Mouse (Mus musculus) adipocyte (in vitro differentiated cells): ENCODE data around the gene Zkscan17.

Source experiments
- DNase-seq: peaks from one replicate; pipeline ENCODE4 v3.0.0-alpha.2; 2016; ENCODE audit warnings: low spot score

Gene Zkscan17

DNA sequence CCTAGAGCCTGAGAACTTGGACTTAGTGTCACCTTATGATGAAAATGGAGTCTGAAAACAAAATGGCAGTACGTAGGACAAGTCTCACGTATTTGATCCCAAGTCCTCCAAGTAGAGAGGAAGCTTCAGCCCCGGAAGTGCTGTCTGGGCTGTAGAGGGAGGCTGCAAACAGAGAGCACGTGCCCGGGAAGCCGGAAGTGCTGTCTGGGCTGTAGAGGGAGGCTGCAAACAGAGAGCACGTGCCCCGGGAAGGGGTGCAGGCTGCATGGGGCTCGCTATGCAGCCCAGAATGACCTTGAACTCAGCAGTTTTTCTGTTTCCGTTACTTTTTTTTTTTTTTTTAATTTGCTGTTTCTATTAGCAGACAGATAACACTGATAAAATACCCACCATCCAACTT lies 8.3 kb downstream of the Zkscan17 start:
- no peak for DNase-seq

GRCm38 (mm10) chr11:59517441-59517840 lies 9.1 kb downstream of the Zkscan17 start:
- no peak for DNase-seq

DNA sequence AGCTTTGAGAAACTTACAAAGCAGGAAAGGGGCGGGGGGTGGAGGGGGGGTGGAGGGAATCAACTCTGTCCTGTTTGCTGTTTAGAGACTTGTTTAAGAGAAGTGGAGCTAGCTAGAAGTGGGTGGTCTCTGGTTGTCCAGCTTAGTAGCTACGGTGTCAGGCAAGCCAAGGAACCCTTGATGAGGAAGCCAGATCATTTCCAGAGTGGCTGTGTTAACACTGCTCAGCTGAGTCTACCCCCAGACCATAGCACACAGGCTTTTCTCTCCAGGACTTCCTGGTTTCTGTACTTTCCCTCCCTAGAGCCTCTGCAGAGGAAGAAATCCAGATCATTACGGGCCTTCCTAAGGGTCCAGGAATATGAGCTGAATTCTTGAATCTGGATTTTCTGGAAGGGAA lies 11.8 kb downstream of the Zkscan17 start:
- DNase-seq: no peak

DNA sequence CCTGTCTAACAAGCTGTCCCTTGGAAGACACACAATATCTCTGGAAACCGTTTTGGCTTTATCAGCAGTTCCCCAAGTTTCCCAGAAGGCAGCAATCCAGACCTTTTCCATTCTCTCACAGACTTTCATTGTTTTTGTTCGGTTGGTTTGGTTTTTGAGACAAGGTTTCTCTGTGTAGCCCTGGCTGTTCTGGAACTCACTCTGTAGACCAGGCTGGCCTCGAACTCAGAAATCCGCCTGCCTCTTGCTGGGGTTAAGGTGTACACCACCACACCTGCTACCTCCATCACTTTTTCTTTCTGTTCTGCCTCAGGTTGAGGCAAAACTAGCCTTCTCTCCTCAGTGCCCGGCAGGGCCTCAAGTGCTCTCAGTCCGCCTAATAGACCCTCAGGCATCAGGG lies 12.2 kb downstream of the Zkscan17 start:
- DNase-seq: peak; percentile 33

GRCm38 (mm10) chr11:59513556-59513955 lies 13.0 kb downstream of the Zkscan17 start:
- DNase-seq: no peak

GRCm38 (mm10) chr11:59512733-59513132 lies 13.8 kb downstream of the Zkscan17 start:
- no peak for DNase-seq

GRCm38 (mm10) chr11:59511558-59511957 lies 15.0 kb downstream of the Zkscan17 start:
- DNase-seq: no peak

DNA sequence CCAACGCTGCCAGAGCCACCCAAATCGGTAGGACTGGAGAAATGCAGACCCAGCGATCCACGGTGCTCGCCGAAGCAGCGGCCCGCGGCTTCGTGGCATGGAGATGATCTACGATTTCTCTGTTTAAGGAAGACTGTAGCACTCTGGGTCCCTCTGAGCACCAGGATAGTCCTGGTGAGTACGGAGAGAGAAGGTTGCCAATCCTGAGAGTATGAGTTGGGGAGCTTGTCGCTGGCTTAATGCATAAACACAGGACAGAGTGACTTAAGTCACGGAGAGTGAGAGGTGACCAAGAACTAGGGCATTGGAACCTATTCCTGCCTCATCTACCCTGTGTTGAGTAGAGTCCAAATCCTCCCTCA lies 19.9 kb downstream of the Zkscan17 start:
- DNase-seq: no peak

DNA sequence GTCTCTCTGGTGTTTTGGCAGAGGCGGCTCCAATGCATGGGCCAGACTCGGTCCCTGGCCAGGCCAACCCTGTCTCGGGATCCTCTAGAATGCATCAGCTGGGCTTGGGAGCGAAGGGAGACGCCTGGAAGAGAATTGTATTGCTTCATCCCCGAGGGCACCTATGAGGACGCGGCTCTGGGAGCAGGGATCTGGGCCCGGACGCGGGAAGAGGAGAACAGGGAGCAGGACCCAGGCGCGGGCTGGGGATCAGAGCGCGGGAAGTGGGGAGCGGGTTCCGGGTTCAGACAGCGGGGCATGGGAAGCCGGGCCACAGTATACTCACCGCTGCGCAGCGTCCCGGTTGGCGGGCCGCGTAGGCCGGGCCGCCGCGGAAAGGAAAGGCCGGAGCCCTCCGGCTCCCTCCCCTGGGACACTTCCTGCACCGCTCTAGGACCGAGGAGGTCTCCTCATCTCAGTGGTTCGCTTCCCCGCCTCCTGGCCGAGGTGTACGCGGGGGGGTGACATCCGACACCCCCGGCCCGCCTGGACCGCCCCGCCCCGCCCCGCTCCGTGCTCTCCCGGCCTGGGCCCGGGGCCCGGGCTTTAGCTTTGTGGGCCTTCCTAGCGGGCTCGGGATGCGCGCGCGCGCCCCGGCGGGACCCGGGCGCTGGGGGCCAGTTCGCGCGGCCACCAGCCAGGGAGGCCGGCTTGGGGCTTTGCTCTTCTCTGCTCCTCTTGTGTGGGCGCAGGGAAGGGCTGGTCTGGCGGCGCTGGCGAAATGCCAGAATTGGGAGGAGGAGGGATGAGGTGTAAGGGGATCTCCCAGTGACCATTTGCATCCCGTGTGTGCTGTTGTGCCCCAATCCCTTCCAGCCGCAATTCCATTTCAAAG lies 20.5 kb downstream of the Zkscan17 start:
- DNase-seq: peak; percentile 89

DNA sequence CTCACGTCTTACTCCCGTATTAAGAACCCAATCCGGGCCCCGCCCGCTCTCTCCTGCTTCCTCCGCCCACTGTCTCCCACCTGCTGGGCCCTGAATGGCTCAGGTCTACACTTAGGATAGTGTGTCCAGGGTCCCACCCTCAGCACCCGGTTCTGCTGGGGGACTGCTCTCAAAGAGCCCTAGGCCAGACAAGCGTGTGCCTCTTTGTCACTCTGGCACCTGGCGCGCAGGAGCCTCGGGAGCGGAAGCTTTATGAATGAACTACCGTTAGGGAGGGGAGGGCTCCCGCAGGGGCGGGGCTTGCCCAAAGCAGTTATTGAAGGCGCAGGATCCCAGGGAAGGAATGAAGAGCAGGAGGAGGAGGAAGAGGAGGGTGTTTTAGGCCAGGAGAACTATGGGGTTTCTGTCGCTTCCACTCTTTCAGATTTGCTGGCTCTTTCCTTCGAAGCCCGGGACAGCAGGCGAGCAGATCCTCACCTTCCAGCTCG lies 21.2 kb downstream of the Zkscan17 start:
- peak; percentile 68 for DNase-seq

DNA sequence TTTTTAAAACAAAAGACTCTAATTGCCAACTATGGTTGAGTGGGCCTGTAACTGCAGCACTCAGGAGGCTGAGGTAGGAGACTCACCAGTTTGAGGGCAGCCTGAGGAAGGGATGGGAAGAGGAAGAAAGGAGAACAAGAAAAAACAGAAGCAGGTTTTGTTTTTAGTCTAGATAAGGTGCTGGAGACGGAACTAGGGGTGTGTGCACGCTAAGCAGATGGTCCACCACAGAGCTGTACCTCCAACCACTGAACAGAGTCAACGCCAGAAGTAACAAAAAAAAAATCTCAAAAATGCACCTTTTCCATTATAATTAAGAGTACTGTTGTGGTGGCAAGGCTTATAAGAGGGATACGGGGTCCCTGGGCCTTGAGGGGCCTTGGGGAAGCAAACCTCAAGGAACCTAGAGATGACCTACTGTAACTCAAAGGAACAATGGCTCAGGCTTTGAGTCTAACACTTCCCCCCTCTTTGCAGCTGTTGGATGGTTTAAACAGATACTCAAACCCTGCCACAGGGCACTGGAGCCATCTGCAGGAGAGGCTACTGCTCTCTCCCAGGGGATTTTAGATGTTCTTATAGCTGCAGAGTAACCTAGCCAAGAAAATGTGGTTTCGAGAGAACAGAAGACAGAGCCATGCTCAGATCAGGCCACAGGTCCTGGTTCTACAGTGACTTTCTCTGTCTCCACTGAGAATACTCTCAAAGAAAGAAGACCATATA lies 24.4 kb downstream of the Zkscan17 start:
- no peak for DNase-seq

DNA sequence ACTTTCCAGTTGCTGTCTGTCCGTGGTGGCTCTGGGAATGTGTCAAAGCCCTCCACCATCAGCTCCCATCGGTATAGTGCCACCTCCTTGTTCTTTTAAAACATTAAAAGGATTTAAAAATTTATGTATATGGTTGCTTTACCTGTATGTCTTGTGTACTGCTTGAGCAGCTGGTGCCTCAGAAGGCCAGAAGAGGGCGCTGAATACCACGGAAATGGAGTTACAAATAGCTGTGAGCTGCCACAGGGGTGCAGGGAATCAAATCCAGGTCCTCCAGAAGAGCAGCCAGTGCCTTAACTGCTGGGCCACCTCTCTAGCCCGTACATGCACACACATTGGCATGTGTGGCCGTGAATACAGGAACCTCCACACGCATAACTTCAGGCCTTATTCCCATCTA lies 28.8 kb downstream of the Zkscan17 start:
- no peak for DNase-seq

DNA sequence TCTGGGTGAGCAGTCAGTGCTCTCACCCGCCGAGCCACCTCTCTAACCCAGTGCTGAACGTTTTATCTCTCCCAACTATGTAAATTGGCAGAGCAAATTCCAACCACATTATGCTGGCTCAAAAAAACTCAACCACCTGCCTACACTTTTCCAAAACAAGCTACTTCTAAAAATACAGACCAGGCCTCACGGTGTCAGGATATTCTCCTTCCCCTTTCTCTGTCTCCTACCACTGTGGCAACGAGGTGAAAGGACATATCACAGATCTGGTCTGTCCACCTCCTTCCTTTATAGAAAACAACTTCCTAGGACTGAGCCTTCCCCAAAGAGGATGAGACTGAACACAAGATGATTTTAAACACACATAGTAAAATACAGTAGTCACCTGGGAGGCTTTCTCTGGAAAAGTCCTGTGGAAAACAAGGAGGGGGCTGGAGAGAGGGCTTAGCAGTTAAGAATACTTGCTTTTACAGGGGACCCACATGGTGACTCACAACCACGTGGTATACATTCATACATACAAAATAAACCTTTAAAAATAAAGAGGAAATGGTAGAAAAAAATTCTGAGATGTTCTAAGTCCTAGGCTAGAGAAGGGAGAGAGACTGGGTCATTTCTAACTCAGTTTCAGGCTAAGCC lies 29.8 kb downstream of the Zkscan17 start:
- DNase-seq: no peak

DNA sequence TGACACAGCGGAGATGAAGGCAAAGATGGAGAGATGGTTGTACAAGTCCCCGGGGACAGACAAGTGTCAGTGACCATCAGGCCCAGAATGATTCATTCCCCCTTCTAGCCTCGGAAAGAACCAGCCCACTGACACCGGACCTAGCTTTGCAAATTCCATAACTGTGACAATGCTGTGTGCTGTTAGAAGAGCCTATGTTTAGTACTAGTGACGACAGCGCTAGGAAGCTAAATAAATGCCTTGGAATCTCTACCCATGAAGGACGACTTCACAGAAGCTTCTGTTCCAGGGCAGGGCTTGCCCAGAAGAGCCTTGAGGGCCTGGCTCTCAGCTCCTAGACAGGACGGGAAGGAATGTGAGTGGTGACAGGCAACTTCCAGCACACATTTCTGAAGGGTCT lies 40.3 kb downstream of the Zkscan17 start:
- DNase-seq: no peak

GRCm38 (mm10) chr11:59485641-59486040 lies 40.9 kb downstream of the Zkscan17 start:
- no peak for DNase-seq

DNA sequence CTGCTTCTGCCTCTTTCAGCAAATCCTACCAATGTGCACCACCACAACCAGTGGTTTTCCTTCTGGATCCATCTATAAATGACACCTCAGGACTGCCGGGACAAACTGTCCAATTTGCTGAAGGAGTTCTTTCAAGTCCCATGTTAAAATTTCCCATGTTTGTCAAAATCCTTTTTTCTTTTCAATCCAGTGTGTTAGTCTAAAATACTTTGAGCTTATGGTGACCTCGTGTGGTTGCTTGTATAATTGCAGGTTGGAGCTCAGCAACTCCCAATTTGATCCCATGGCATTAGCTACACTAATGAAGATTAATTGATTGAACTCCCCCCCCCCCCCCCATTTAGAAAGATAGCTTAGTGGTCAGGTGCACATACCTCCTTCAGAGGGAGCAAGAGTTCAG lies 43.3 kb downstream of the Zkscan17 start:
- DNase-seq: peak; percentile 78

GRCm38 (mm10) chr11:59477240-59477639 lies 49.3 kb downstream of the Zkscan17 start:
- peak; percentile 14 for DNase-seq

DNA sequence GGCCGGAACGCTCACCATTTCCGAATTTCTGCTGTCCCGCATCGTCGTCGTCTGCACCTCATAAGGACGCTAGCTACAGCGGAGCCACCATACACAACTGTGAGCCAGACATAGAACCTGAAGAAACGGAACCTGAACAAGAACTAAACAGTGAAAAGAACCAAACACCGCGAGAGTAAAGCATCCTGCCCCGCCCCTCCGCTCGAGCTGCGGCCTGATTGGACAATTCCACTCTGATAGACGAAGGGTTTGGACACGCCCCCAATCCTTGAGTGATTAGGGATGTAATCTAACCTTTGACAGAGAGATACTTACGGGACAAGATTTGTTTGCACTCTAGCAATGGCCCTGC lies 54.2 kb downstream of the Zkscan17 start, which contains the start of gene Zfp867:
Zfp867 (minus strand) TSS at position 149 of the 352 bp plus-strand sequence.
- DNase-seq: peak; percentile 93

GRCm38 (mm10) chr11:59471413-59472325 lies 54.9 kb downstream of the Zkscan17 start:
- no peak for DNase-seq

GRCm38 (mm10) chr11:59460459-59460858 lies 66.1 kb downstream of the Zkscan17 start:
- DNase-seq: no peak

DNA sequence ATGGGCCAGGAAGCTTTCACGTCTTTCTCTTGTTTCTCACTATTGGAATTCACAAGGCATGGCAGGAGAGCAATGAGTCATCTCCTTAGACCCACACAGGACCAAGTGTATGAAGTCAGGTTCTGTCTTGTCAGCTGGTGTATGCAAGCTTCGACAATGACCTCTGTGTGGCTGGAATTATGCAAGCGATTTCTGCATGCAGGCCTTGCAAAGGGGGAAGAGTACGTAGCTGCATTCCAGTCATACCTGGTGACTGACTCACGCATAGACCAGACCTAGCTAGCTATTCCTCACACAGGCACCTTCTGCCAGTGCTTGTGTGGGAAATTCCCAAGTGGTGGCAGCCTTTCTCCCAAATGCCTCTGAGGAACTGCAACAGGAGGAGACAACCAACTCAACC lies 67.6 kb downstream of the Zkscan17 start:
- peak; percentile 77 for DNase-seq

DNA sequence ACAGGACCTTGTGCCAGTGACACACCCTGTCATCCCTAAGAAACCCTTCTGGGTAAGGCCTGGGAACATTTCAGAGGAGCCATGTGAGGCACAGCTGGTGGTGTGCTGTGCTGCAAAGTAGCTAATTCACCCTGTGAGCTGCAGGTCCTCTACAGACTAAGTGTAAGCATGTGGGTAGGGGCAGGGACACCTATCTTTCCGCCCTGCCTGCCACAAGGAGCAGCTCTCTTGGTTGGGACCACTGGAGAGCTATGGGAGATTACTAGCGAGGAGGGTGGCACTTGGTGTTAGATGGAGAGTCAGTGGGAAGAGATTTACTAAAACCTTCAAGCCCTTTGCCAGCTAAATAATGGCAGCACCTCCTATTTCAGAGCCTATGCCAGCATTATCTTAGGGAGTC lies 69.7 kb downstream of the Zkscan17 start:
- no peak for DNase-seq
